Comparison of ENCODE assay signal across 12 mouse cellular contexts in the genomic region with DNA sequence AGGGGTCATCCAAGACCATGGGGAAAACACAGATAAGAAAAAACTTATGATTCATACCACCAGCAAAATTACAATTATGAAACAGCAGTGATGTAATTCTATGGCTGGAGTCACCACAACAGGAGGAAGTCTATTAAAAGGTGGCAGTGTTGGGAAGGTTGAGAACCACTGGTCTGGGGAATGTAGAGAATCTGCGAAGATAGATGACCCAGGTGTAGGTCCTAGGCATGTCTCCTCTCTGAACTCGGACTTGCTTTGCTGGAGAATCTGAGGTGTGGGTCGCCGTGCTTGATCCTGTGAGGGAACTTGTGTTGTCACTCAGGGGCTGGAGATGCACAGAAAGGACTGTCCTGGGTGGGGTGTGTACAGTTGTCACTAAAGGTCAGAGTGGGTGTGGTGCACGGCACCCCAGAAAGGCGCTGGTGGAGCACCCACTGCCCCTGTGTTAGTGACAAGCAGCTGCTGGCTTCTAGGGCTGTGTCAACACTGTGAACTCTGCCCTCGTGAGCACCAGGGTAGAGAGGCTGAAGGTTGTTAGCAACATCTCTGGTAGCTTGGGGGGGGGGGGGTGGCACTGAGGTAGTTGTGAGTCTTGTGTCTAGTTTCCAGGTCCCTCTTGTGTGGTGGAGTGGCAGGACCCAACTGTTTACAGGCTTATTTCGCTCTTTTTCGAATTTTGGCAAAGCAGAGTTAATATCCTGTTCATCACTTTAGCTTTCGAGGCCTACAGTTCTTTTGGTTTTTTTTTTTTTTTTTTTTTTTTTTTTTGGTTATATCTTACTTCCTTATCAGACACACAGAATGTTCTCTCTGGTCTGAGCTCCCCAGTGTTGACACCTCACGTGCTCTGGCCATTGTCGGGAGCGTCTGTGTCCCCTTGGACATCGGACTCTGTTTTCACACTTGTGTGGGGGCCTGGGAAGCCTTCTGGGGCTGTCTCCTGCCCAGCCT. TPM values are rescaled to one million over a fixed set of nuclear protein-coding genes. Genes with fewer than 3 reads are reported as not detected.
DNase-seq lines count a peak whose midpoint lies in the region; ATAC-seq and TF ChIP-seq lines count a peak whose summit lies in the region.
"Had no signal": no experiment of that assay in that cellular context is flagged by ENCODE, and none has a peak within 500 bp of the region (broad histone marks: within the 10 kb centered on the region; RNA-seq: fewer than 3 reads in every experiment).

No protein-coding gene starts in this region.

- H3K4me2 ChIP-seq in kidney, embryonic 16.5 days (replicated peaks; ENCODE audit: low read depth, low read length), result no peak overlapping the region
- H3K4me2 ChIP-seq: midbrain, embryonic 12.5 days had no signal

- H3K27ac ChIP-seq in kidney, adult 2 months (ENCODE audit: insufficient read depth, low read depth, low read length), result 0 out of 2 replicates have a peak overlapping the region, but pooled peaks have one; percentile 54
- H3K27ac ChIP-seq in kidney, embryonic 16.5 days (ENCODE audit: low read length), result no peak overlapping the region
- H3K27ac ChIP-seq: midbrain, embryonic 12.5 days had no signal

- no peaks in the 10 kb centered on the region for H3K9me3 ChIP-seq in kidney, embryonic 16.5 days (ENCODE audit: low read length)
- H3K9me3 ChIP-seq: midbrain, embryonic 12.5 days had no signal

- no peak overlapping the region for H3K9ac ChIP-seq in kidney, embryonic 16.5 days (replicated peaks; ENCODE audit: low read length)
- H3K9ac ChIP-seq: midbrain, embryonic 12.5 days had no signal

- no peaks in the 10 kb centered on the region for H3K36me3 ChIP-seq in kidney, adult 2 months (ENCODE audit: control insufficient read depth, insufficient read depth, low read length)
- H3K36me3 ChIP-seq in kidney, embryonic 16.5 days (ENCODE audit: insufficient read depth, low read length), result 0 out of 2 replicates have a peak, but pooled peaks cover 3% of the 10 kb centered on the region
- H3K36me3 ChIP-seq: midbrain, embryonic 12.5 days had no signal

- H3K4me1 ChIP-seq in kidney, adult 2 months (ENCODE audit: control insufficient read depth, insufficient read depth, low read length), result peaks cover 3% of the 10 kb centered on the region; the same call in 1 of the 2 replicates
- H3K4me1 ChIP-seq in kidney, embryonic 16.5 days (ENCODE audit: insufficient read depth, low read length), result peaks cover 29% of the 10 kb centered on the region

- no peak overlapping the region for H3K4me3 ChIP-seq in kidney, adult 2 months (ENCODE audit: insufficient read depth, low read depth, low read length)
- H3K4me3 ChIP-seq in kidney, embryonic 16.5 days (ENCODE audit: low read length), result no peak overlapping the region
- H3K4me3 ChIP-seq: midbrain, embryonic 12.5 days had no signal

- no peaks in the 10 kb centered on the region for H3K27me3 ChIP-seq in kidney, adult 2 months (replicated peaks; ENCODE audit: control insufficient read depth, insufficient read depth, low read length)
- no peaks in the 10 kb centered on the region for H3K27me3 ChIP-seq in kidney, embryonic 16.5 days (ENCODE audit: insufficient read depth, low read length)
- H3K27me3 ChIP-seq: midbrain, embryonic 12.5 days had no signal

- no peak for DNase-seq in kidney, adult 2 months
- DNase-seq in CD4-positive, CD25-positive, alpha-beta regulatory T cell, adult 2 months (ENCODE audit: low read depth, low spot score), result peak; percentile 66
- no peak for DNase-seq in frontal cortex, postnatal 10 days (ENCODE audit: low spot score in 2 of 2)
- no peak for DNase-seq in ovary, adult 18-20 months (ENCODE audit: low spot score)
- DNase-seq in cerebellum, adult 9-11 months, result no peak
- DNase-seq: cerebellum, adult 11 months had no signal

- ATAC-seq in kidney, embryonic 16.5 days (ENCODE audit: low FRiP score, low TSS enrichment), result no peak
- peak; percentile 53 for ATAC-seq in granulocyte monocyte progenitor cell, adult 5-6 weeks (replicated peaks; ENCODE audit: poor library complexity, severe bottlenecking)
- ATAC-seq in megakaryocyte, adult 5-6 weeks (ENCODE audit: poor library complexity, severe bottlenecking), result peak; percentile 59
- ATAC-seq: forebrain, embryonic 16.5 days had no signal

- no peak for TF ChIP-seq CTCF in kidney, adult 2 months (conservative IDR thresholded peaks at IDR 0.05; ENCODE audit: insufficient read depth, insufficient read length, low read depth, low read length)

- no peak for TF ChIP-seq POLR2A in kidney, adult 2 months (IDR thresholded peaks at IDR 0.05; ENCODE audit: low read depth, low read length)

- 73% methylated on average over 14 of the region's 14 CpGs for WGBS in kidney, adult 2 months
- 77% methylated on average over 14 of the region's 14 CpGs for whole genome bisulfite sequencing in kidney, embryonic 16.5 days

RNA-seq across cellular contexts. Expression of gene Stk10, which starts 21.3 kb away (rescaled TPM):
- polyA plus RNA-seq in kidney, adult 2 months (2012; rRNA removed), result 6.3 and 9.4 TPM in 2 replicates
- 5.6 and 6.5 TPM in 2 replicates for polyA plus RNA-seq in kidney, embryonic 16.5 days (2015; fragmentation: Nextera tagmentation; extraction: Ambion mirVana)
- total RNA-seq in granulocyte monocyte progenitor cell, adult 5-6 weeks (2014; fragmentation: Nextera tagmentation), result 13.3 and 15.7 TPM in 2 replicates
- 12.7 and 13.2 TPM in 2 replicates for total RNA-seq in granulocyte monocyte progenitor cell, adult 5-6 weeks (2017)
- total RNA-seq in megakaryocyte, adult 5-6 weeks (2015), result 88.8 and 98.5 TPM in 2 replicates
- total RNA-seq in megakaryocyte, adult 5-6 weeks (2017), result 115 and 125 TPM in 2 replicates

RNA-seq across cellular contexts. Expression of gene Efcab9, which starts 22.5 kb away (rescaled TPM):
- 0.14 TPM in 1 of 2 replicates, not detected in the other for polyA plus RNA-seq in kidney, adult 2 months (2012; rRNA removed)
- 0.47 and 0.68 TPM in 2 replicates for polyA plus RNA-seq in kidney, embryonic 16.5 days (2015; fragmentation: Nextera tagmentation; extraction: Ambion mirVana)
- not detected in 2 replicates for total RNA-seq in granulocyte monocyte progenitor cell, adult 5-6 weeks (2014; fragmentation: Nextera tagmentation)
- total RNA-seq in granulocyte monocyte progenitor cell, adult 5-6 weeks (2017), result 1.2 TPM in 1 of 2 replicates, not detected in the other
- 0.20 and 2.2 TPM in 2 replicates for total RNA-seq in megakaryocyte, adult 5-6 weeks (2015)
- 1.6 and 2.0 TPM in 2 replicates for total RNA-seq in megakaryocyte, adult 5-6 weeks (2017)
- polyA plus RNA-seq: forebrain, embryonic 16.5 days; limb, embryonic 11.5 days had no signal

Comparison
In these comparisons a context has a peak if more than half of its experiments do, and no peak if none do; other contexts are left out.
1. RNA of gene Stk10, which starts 21.3 kb away (total RNA-seq): 88.8 to 125 TPM in megakaryocyte, adult 5-6 weeks; 12.7 to 15.7 TPM in granulocyte monocyte progenitor cell, adult 5-6 weeks; every median in the first group is over 4 times any median in the second.